Mouse (Mus musculus) E14TG2a.4 (cell line): ENCODE measurements around the gene Stag3.

Experiments used
- H3K27me3 ChIP-seq: 2 replicates; pipeline ENCODE4 v1.6.1; 2014; ENCODE audit warnings: low read length, control low read depth; ENCODE audit not compliant: insufficient read depth
- H3K36me3 ChIP-seq: 2 replicates; pipeline ENCODE4 v1.6.1; 2014; ENCODE audit warnings: low read length, control low read depth; ENCODE audit not compliant: insufficient read depth
- H3K4me1 ChIP-seq: replicated peaks from 2 replicates; pipeline ENCODE4 v1.6.1; 2014; ENCODE audit warnings: low read depth, low read length, control low read depth
- H3K4me3 ChIP-seq: replicated peaks from 2 replicates; pipeline ENCODE4 v1.5.1; 2014; ENCODE audit warnings: mild to moderate bottlenecking, low read length
- H3K9me3 ChIP-seq: 2 replicates; pipeline ENCODE4 v1.6.1; 2014; ENCODE audit warnings: low read length, control low read depth
- CTCF ChIP-seq: conservative IDR thresholded peaks from 2 replicates; pipeline ENCODE4 v1.5.1; 2014; ENCODE audit warnings: low read length
- NANOG ChIP-seq: IDR thresholded peaks from 2 replicates; pipeline ENCODE4 v1.6.1; 2014; ENCODE audit warnings: borderline replicate concordance, low read length, mixed read lengths
- POU5F1 ChIP-seq: IDR thresholded peaks from 2 replicates; pipeline ENCODE4 v1.6.1; 2014; ENCODE audit warnings: low read length, borderline replicate concordance

The Stag3 gene

DNA sequence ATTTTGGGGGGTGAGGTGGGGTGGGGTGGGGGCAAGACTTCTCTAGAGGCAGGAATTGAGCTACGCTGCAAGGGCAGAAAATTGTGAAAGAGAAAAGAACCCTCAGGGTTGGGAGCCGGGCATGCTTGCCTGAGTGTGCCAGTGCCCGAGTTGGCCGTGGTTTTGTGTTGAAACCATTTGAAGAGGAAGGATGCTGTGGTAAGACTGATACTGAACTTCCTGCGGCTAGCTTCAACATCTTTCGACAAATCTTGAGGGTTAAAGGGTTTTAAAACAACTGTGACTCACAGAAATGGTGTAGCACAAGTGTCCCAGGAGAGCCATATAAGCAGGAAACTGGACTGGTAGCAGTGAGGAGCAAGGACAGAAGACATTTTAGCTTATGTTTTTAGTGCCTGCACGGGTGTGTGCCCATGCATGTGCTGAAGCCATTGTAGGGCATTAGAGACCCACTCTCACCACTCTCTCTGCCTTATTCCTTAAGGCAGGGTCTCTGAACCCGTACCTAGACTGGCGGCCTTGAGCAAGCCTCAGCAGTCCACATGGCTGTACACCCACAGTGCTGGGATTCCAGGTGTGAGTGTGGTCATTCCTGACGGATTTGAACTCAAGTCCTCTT is 23.0 kb upstream of the Stag3 start:
- TF ChIP-seq POU5F1 (no peak), NANOG (no peak), CTCF (no peak)
- Histone ChIP-seq H3K9me3 (no peaks in the 10 kb centered on the region), H3K4me1 (peaks cover 60% of the 10 kb centered on the region), H3K27me3 (no peaks in the 10 kb centered on the region), H3K4me3 (no peak overlapping the region), H3K36me3 (peaks cover 51% of the 10 kb centered on the region)

DNA sequence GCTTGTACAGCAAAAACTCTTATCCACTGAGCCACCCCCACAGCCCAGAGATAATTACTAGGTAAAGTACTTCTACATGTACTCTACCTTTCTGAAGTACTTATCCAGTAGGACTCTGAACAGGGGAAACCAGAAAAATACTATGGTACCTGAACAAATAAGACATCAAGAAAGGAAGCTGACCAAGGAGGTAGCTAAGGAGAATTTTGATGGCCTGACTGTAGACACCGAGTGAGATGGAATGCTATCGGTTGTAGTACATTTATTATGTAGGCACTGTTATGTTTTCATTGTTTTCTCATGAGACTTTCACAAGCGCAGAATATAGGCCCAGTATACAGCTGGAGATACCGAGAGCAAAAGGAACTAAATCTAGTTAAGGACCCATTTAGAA is 22.5 kb upstream of the Stag3 start:
- Histone ChIP-seq H3K36me3 (peaks cover 56% of the 10 kb centered on the region), H3K4me3 (no peak overlapping the region), H3K9me3 (no peaks in the 10 kb centered on the region), H3K4me1 (peaks cover 66% of the 10 kb centered on the region), H3K27me3 (no peaks in the 10 kb centered on the region)
- TF ChIP-seq CTCF (no peak), POU5F1 (no peak), NANOG (no peak)

DNA sequence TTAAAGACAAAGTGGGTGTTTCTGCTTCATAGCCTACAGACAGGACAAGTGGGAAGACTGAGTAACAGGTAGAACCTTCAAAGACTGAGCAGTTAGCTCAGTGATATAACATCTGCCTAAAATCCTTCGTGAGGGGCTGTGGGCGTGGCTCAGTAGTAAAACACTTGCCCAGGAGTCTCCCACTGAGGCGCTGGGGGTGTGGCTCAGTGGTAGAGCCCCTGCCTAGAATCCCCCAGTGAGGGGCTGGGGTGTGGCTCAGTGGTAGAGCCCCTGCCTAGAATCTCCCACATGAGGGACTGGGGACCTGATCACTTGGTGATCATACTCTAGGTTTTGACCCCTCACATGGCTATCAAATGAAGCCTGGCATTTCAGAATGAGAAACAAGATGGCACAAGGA is 22.0 kb upstream of the Stag3 start:
- H3K36me3 ChIP-seq: peaks cover 58% of the 10 kb centered on the region
- no peaks in the 10 kb centered on the region for H3K27me3 ChIP-seq
- H3K4me1 ChIP-seq: peaks cover 70% of the 10 kb centered on the region
- TF ChIP-seq NANOG (no peak), CTCF (no peak), POU5F1 (no peak)
- H3K9me3 ChIP-seq: no peaks in the 10 kb centered on the region
- H3K4me3 ChIP-seq: no peak overlapping the region

DNA sequence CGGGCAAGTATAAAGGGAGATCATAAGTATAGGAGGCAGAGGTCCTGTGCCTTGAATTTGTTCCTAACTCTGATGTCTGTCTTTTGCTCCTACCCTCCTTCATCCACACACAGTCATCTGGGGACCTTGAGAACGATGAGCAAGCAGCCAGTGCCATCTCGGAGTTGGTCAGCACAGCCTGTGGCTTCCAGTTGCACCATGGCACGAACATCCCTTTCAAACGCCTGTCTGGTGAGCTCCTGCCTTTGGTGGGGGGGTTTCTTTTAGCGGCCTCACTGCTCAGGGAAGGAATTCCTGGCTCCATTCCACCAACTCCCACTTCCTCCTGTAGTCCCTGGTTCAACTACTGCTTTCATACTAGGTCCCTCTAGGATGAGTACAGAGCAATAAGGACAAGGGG is 21.5 kb upstream of the Stag3 start:
- TF ChIP-seq POU5F1 (no peak), NANOG (no peak), CTCF (no peak)
- Histone ChIP-seq H3K27me3 (no peaks in the 10 kb centered on the region), H3K4me1 (peaks cover 72% of the 10 kb centered on the region), H3K36me3 (peaks cover 58% of the 10 kb centered on the region), H3K9me3 (no peaks in the 10 kb centered on the region), H3K4me3 (no peak overlapping the region)

DNA sequence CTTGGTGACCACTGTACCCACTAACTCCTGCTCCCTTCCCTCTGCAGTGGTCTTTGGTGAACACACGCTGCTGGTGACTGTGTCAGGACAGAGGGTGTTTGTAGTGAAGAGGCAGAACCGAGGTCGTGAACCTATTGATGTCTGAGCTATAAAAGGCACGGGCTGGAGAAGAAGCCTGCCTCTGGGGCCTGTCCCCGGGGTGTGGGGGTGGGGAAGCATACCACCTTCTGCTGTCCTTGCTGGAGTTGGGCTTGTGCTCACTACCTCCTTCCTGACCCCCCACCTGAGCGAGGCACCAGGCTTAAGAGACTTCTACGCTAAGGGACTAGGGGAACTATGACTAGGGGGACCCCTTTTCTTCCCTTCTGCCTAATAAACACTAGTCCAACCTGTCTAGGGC is 21.0 kb upstream of the Stag3 start:
- peaks cover 72% of the 10 kb centered on the region for H3K4me1 ChIP-seq
- no peak for TF ChIP-seq CTCF
- H3K4me3 ChIP-seq: no peak overlapping the region

DNA sequence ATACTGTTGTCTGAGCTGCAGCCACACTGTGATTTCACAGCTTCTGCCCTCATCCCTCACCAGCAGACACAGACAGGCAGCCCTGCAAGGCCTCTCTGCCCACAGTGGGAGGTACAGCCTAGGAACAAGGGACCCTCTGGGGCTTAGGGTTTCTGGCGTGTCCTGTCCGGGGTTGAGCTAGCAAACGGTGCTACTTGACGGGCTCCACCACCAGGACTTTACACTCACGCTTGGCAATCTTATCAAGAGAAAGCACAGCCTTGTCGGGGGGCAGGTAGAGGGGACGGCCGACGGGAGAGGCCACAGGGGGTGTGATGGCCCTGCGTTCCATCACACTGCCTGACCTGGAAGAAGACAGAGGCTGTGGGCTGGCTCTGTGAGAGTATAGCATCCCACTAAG is 20.0 kb upstream of the Stag3 start:
- no peak for TF ChIP-seq NANOG
- TF ChIP-seq CTCF: no peak
- no peak for TF ChIP-seq POU5F1
- Histone ChIP-seq H3K4me1 (peaks cover 74% of the 10 kb centered on the region), H3K9me3 (no peaks in the 10 kb centered on the region)

More for the DNA sequence above, 21.0 kb upstream of the Stag3 start:
- peaks cover 58% of the 10 kb centered on the region for H3K36me3 ChIP-seq
- no peaks in the 10 kb centered on the region for H3K27me3 ChIP-seq
- H3K9me3 ChIP-seq: no peaks in the 10 kb centered on the region

DNA sequence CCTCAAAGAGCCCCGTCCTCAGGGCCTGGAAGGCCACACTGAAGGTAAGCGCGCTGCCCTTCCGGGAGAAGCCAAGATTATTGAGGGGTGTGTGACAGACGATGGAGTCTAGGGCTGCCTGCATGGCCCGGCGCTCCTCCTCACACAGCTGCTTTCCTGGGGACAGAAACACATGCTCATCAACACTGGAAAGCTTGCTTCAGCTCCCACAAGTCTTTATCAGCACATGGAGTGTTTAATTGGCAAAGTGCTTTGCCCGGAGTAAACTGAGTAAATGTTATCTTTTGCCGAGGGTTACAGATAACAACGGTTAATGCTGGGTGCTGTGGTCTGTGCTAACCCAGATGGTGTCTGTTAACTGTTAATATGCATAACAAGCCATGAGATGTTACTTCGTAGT is 19.2 kb upstream of the Stag3 start:
- no peak for TF ChIP-seq POU5F1
- no peak for TF ChIP-seq NANOG
- TF ChIP-seq CTCF: no peak
- peaks cover 73% of the 10 kb centered on the region for H3K4me1 ChIP-seq
- no peaks in the 10 kb centered on the region for H3K27me3 ChIP-seq
- peaks cover 66% of the 10 kb centered on the region for H3K36me3 ChIP-seq
- H3K4me3 ChIP-seq: no peak overlapping the region
- no peaks in the 10 kb centered on the region for H3K9me3 ChIP-seq

More for the DNA sequence above, 20.0 kb upstream of the Stag3 start:
- Histone ChIP-seq H3K4me3 (no peak overlapping the region), H3K27me3 (no peaks in the 10 kb centered on the region), H3K36me3 (peaks cover 58% of the 10 kb centered on the region)

DNA sequence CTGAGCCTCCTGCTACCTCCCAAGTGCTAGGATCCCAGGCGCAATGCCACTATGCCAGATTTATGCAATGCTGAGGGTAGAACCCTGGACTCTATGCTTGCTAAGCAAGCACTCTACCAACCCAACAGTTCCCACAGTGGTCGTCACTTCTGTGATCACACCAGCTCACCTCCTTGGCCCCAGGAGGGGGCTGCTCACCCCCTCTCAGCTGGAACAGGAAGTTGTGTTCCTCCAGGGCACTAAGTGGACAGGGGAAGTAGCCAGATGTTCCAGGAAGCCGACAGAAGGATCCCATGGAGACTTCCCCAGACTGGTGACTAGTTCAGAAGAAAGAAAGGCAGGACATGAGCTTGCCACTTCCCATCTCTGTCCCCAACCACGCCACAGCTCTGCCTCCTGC is 18.0 kb upstream of the Stag3 start:
- Histone ChIP-seq H3K27me3 (no peaks in the 10 kb centered on the region), H3K4me1 (peaks cover 65% of the 10 kb centered on the region), H3K4me3 (0 out of 2 replicates have a peak overlapping the region, but pooled peaks have one; percentile 97), H3K9me3 (no peaks in the 10 kb centered on the region), H3K36me3 (peaks cover 69% of the 10 kb centered on the region)
- TF ChIP-seq CTCF (no peak), POU5F1 (no peak), NANOG (no peak)
